Mouse (Mus musculus) right cerebral cortex, postnatal 25 days (tissue): ENCODE measurements at regions not wholly inside any gene's neighbourhood (a gene's known extent, or its start where the extent isn't known, plus 50 kb on each side); places are given as distances from the start of the nearest gene placed in this dataset.

Experiments used
- DNase-seq: peaks from one replicate; pipeline ENCODE4 v3.0.0; 2022

GRCm38 (mm10) chr10:21483373-21483772 lies 106.3 kb downstream of the Aldh8a1 start:
- no peak for DNase-seq

- no peak for DNase-seq
These were observed 104.5 kb upstream of the 1700020N01Rik start for GRCm38 (mm10) chr10:21488374-21488930.

GRCm38 (mm10) chr10:21490910-21491309 lies 102.0 kb upstream of the 1700020N01Rik start:
- DNase-seq, result no peak

GRCm38 (mm10) chr10:21492254-21492894 lies 100.6 kb upstream of the 1700020N01Rik start:
- DNase-seq, result no peak

- DNase-seq, result no peak
These were observed 98.4 kb upstream of the 1700020N01Rik start for GRCm38 (mm10) chr10:21494536-21494935.

GRCm38 (mm10) chr10:21497110-21497509 lies 95.8 kb upstream of the 1700020N01Rik start:
- DNase-seq, result no peak

- no peak for DNase-seq
These were observed 94.8 kb upstream of the 1700020N01Rik start for GRCm38 (mm10) chr10:21498143-21498542.

GRCm38 (mm10) chr10:21501658-21502057 lies 91.3 kb upstream of the 1700020N01Rik start:
- DNase-seq, result no peak

- DNase-seq, result no peak
These were observed 88.5 kb upstream of the 1700020N01Rik start for GRCm38 (mm10) chr10:21504431-21504830.

GRCm38 (mm10) chr10:21511386-21511785 lies 81.6 kb upstream of the 1700020N01Rik start:
- no peak for DNase-seq

GRCm38 (mm10) chr10:21512486-21512885 lies 80.5 kb upstream of the 1700020N01Rik start:
- no peak for DNase-seq

- DNase-seq, result no peak
These were observed 75.2 kb upstream of the 1700020N01Rik start for GRCm38 (mm10) chr10:21517721-21518120.

- no peak for DNase-seq
These were observed 72.1 kb upstream of the 1700020N01Rik start for GRCm38 (mm10) chr10:21520854-21521253.

- DNase-seq, result no peak
These were observed 67.4 kb upstream of the 1700020N01Rik start for GRCm38 (mm10) chr10:21525555-21525954.

GRCm38 (mm10) chr10:21528396-21528795 lies 64.5 kb upstream of the 1700020N01Rik start:
- DNase-seq, result no peak

GRCm38 (mm10) chr10:21529098-21529749 lies 63.7 kb upstream of the 1700020N01Rik start:
- DNase-seq, result no peak

GRCm38 (mm10) chr10:21532142-21532541 lies 60.8 kb upstream of the 1700020N01Rik start:
- no peak for DNase-seq

- no peak for DNase-seq
These were observed 57.3 kb upstream of the 1700020N01Rik start for GRCm38 (mm10) chr10:21535631-21536030.

- DNase-seq, result no peak
These were observed 54.5 kb upstream of the 1700020N01Rik start for GRCm38 (mm10) chr10:21538481-21538880.
